10 mouse cellular contexts compared by ENCODE assay signal in the genomic region with DNA sequence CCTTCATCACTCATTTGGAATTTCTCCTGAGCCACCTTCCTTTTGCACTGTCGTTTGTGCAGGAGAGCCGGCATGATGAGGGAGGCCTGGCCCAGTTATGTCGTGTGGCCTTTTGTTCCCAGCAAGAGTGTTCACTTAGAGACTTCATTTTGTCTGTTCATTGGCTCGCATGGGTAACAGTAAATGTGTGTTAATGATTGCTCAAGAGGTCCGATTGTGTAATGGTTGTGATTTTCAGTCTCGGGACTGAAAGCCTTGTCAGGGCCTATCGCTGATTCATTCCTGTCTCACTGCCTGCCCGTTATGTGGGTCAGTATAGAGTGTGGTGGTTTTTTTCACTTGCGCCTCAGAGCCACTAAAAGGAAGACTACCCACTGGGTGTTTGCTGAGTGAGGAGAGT.
DNase-seq lines count a peak whose midpoint lies in the region; ATAC-seq lines count a peak whose summit lies in the region.
"Had no signal": no experiment of that assay in that cellular context is flagged by ENCODE, and none has a peak within 500 bp of the region (broad histone marks: within the 10 kb centered on the region; RNA-seq: fewer than 3 reads in every experiment).

No protein-coding gene starts in this region.

- H3K9ac ChIP-seq in heart, embryonic 12.5 days: no peak overlapping the region
- H3K9ac ChIP-seq in heart, embryonic 11.5 days (ENCODE audit: low read depth, low read length): no peak overlapping the region
- H3K9ac ChIP-seq: embryonic facial prominence, embryonic 13.5 days had no signal

- H3K4me2 ChIP-seq in heart, embryonic 12.5 days: no peak overlapping the region
- H3K4me2 ChIP-seq in heart, embryonic 11.5 days: no peak overlapping the region
- H3K4me2 ChIP-seq: embryonic facial prominence, embryonic 13.5 days had no signal

- no peaks in the 10 kb centered on the region for H3K27me3 ChIP-seq in heart, embryonic 12.5 days (replicated peaks)
- no peaks in the 10 kb centered on the region for H3K27me3 ChIP-seq in heart, embryonic 11.5 days (ENCODE audit: control insufficient read depth, insufficient read depth, low read length)
- H3K27me3 ChIP-seq: embryonic facial prominence, embryonic 13.5 days had no signal

- peak overlapping the region; percentile 17; the same call in 1 of the 2 replicates for H3K27ac ChIP-seq in heart, embryonic 12.5 days (ENCODE audit: poor library complexity, severe bottlenecking)
- no peak overlapping the region for H3K27ac ChIP-seq in heart, embryonic 11.5 days (ENCODE audit: low read depth, low read length)
- H3K27ac ChIP-seq: embryonic facial prominence, embryonic 13.5 days had no signal

- no peaks in the 10 kb centered on the region for H3K36me3 ChIP-seq in heart, embryonic 12.5 days
- no peaks in the 10 kb centered on the region for H3K36me3 ChIP-seq in heart, embryonic 11.5 days (ENCODE audit: control insufficient read depth, insufficient read depth, low read length)
- H3K36me3 ChIP-seq: embryonic facial prominence, embryonic 13.5 days had no signal

- peak; percentile 35 for DNase-seq in brain, adult 2 months (ENCODE audit: low read depth, low spot score)
- DNase-seq in kidney, postnatal 14 days: peak; percentile 50
- DNase-seq in monocyte, adult 2 months (ENCODE audit: low read depth in 1 of 2, low spot score in 2 of 2): peak; percentile 16 to 51
- DNase-seq in embryo, embryonic 11 days: no peak
- DNase-seq in gastrocnemius, postnatal 10 days: no peak
- DNase-seq: midbrain, embryonic 14.5 days had no signal

- H3K4me1 ChIP-seq in heart, embryonic 12.5 days (replicated peaks): peaks cover 61% of the 10 kb centered on the region
- peaks cover 26% of the 10 kb centered on the region for H3K4me1 ChIP-seq in heart, embryonic 11.5 days (ENCODE audit: control insufficient read depth, insufficient read depth, low read length)

- ATAC-seq in heart, embryonic 12.5 days (ENCODE audit: insufficient number of reproducible peaks, low FRiP score): no peak
- no peak for ATAC-seq in heart, embryonic 11.5 days (replicated peaks; ENCODE audit: insufficient number of reproducible peaks, low FRiP score, low TSS enrichment)
- no peak for ATAC-seq in cerebellum, adult (ENCODE audit: insufficient number of reproducible peaks, low FRiP score, low TSS enrichment)

- WGBS in heart, embryonic 12.5 days: 53% methylated on average over 9 of the region's 9 CpGs
- WGBS in heart, embryonic 11.5 days (ENCODE audit: insufficient replicate concordance): 60% methylated on average over 9 of the region's 9 CpGs

- no peaks in the 10 kb centered on the region for H3K9me3 ChIP-seq in heart, embryonic 12.5 days (replicated peaks)
- no peaks in the 10 kb centered on the region for H3K9me3 ChIP-seq in heart, embryonic 11.5 days (replicated peaks; ENCODE audit: control insufficient read depth, low read length)
- H3K9me3 ChIP-seq: embryonic facial prominence, embryonic 13.5 days had no signal

- no peak overlapping the region for H3K4me3 ChIP-seq in heart, embryonic 12.5 days
- no peak overlapping the region for H3K4me3 ChIP-seq in heart, embryonic 11.5 days (ENCODE audit: low read depth, low read length)
- H3K4me3 ChIP-seq: embryonic facial prominence, embryonic 13.5 days had no signal

Comparison
In these comparisons a context has a peak if more than half of its experiments do, and no peak if none do; other contexts are left out.
1. DNase-seq: peak in brain, adult 2 months (single experiment), kidney, postnatal 14 days (single experiment) and monocyte, adult 2 months (2 of 2); none in embryo, embryonic 11 days (single experiment) and gastrocnemius, postnatal 10 days (single experiment).